Mouse (Mus musculus) small intestine, adult 2 months (tissue): ENCODE results near the gene Sdk2.

Source experiments
- CTCF ChIP-seq: fragments of 200-500 bp; IDR thresholded peaks from 2 replicates; pipeline ENCODE4 v1.5.1; 2012; ENCODE audit warnings: low read depth, mild to moderate bottlenecking, control low read depth, inconsistent platforms, low read length, moderate library complexity, mixed read lengths; ENCODE audit not compliant: insufficient replicate concordance, insufficient read length; ENCODE audit errors: extremely low read depth
- POLR2A ChIP-seq: fragments of 200-500 bp; IDR thresholded peaks from 2 replicates; pipeline ENCODE4 v1.6.1; 2012; ENCODE audit warnings: low read depth, mild to moderate bottlenecking, control low read depth, inconsistent platforms, low read length, moderate library complexity

DNA sequence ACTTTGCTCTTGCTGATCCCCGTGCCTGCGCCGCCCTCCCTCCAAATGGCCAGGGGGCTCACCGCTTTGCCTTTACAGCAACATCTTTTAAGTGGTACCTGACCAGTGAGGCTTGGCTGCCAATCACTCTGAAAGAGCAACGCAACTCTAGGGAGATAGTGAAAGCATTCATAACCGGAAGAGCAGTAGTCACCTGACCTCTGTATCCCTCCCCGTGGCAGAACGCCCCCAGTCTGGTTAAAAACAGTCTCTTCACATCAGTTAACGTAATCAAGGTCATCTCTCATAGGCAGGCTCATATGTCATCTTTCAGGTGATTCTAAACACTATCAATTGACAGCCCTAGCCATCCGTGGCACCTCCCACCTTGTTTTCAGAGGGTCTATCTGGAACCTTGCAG is 5.8 kb upstream of the Sdk2 start:
- no peak for TF ChIP-seq POLR2A
- no peak for TF ChIP-seq CTCF
